Mouse (Mus musculus): ENCODE data around the gene Kifc3.

Gene Kifc3

GRCm38 (mm10) chr8:95202056-95202570 is 499 bp downstream of the Kifc3 start:
- WGBS: 94% methylated on average over 8 of the region's 8 CpGs

GRCm38 (mm10) chr8:95201491-95201890 is 1.1 kb downstream of the Kifc3 start:
- 80% methylated on average over 7 of the region's 7 CpGs for WGBS

GRCm38 (mm10) chr8:95200001-95200405 is 2.6 kb downstream of the Kifc3 start:
- WGBS: 74% methylated on average over 9 of the region's 9 CpGs

- 87% methylated on average over 11 of the region's 11 CpGs for WGBS
Observed at GRCm38 (mm10) chr8:95195728-95196127, 6.9 kb downstream of the Kifc3 start.

- 96% methylated on average over 9 of the region's 9 CpGs for WGBS
Observed at GRCm38 (mm10) chr8:95191497-95192175, 11.0 kb downstream of the Kifc3 start.

GRCm38 (mm10) chr8:95187579-95187978 is 15.0 kb downstream of the Kifc3 start:
- 73% methylated on average over 5 of the region's 5 CpGs for WGBS

- 93% methylated on average over 7 of the region's 7 CpGs for WGBS
Observed at GRCm38 (mm10) chr8:95185891-95186513, 16.6 kb downstream of the Kifc3 start.

- 86% methylated on average over 10 of the region's 10 CpGs for WGBS
Observed at GRCm38 (mm10) chr8:95185104-95185503, 17.5 kb downstream of the Kifc3 start.

GRCm38 (mm10) chr8:95184171-95184570 is 18.4 kb downstream of the Kifc3 start:
- WGBS: 86% methylated on average over 12 of the region's 12 CpGs

GRCm38 (mm10) chr8:95181850-95182249 is 20.8 kb downstream of the Kifc3 start:
- WGBS: 76% methylated on average over 7 of the region's 7 CpGs

- 80% methylated on average over 4 of the region's 4 CpGs for WGBS
Observed at GRCm38 (mm10) chr8:95178191-95178590, 24.4 kb downstream of the Kifc3 start.

GRCm38 (mm10) chr8:95176985-95177384 is 25.6 kb downstream of the Kifc3 start:
- WGBS: 97% methylated on average over 6 of the region's 6 CpGs

- 35% methylated on average over 18 of the region's 18 CpGs for WGBS
Observed at GRCm38 (mm10) chr8:95175808-95176207, 26.8 kb downstream of the Kifc3 start.

GRCm38 (mm10) chr8:95175306-95175705 is 27.3 kb downstream of the Kifc3 start:
- WGBS: 51% methylated on average over 5 of the region's 5 CpGs

- 37% methylated on average over 5 of the region's 5 CpGs for WGBS
Observed at GRCm38 (mm10) chr8:95172433-95172832, 30.2 kb downstream of the Kifc3 start.

GRCm38 (mm10) chr8:95167726-95168125 is 34.9 kb downstream of the Kifc3 start:
- 78% methylated on average over 5 of the region's 5 CpGs for WGBS

GRCm38 (mm10) chr8:95166400-95166799 is 36.2 kb downstream of the Kifc3 start:
- WGBS: 85% methylated on average over 7 of the region's 7 CpGs

GRCm38 (mm10) chr8:95165923-95166322 is 36.7 kb downstream of the Kifc3 start:
- 61% methylated on average over 11 of the region's 11 CpGs for WGBS

- 79% methylated on average over 7 of the region's 7 CpGs for WGBS
Observed at GRCm38 (mm10) chr8:95164469-95164868, 38.1 kb downstream of the Kifc3 start.

GRCm38 (mm10) chr8:95163969-95164368 is 38.6 kb downstream of the Kifc3 start:
- WGBS: 95% methylated on average over 2 of the region's 2 CpGs

- 77% methylated on average over 6 of the region's 6 CpGs for WGBS
Observed at GRCm38 (mm10) chr8:95162785-95163184, 39.8 kb downstream of the Kifc3 start.

- 87% methylated on average over 3 of the region's 3 CpGs for WGBS
Observed at GRCm38 (mm10) chr8:95159344-95159743, 43.3 kb downstream of the Kifc3 start.

GRCm38 (mm10) chr8:95158654-95159053 is 44.0 kb downstream of the Kifc3 start:
- WGBS: 90% methylated on average over 8 of the region's 8 CpGs
